Comparison of ENCODE assay signal across 8 mouse cellular contexts in the genomic region with DNA sequence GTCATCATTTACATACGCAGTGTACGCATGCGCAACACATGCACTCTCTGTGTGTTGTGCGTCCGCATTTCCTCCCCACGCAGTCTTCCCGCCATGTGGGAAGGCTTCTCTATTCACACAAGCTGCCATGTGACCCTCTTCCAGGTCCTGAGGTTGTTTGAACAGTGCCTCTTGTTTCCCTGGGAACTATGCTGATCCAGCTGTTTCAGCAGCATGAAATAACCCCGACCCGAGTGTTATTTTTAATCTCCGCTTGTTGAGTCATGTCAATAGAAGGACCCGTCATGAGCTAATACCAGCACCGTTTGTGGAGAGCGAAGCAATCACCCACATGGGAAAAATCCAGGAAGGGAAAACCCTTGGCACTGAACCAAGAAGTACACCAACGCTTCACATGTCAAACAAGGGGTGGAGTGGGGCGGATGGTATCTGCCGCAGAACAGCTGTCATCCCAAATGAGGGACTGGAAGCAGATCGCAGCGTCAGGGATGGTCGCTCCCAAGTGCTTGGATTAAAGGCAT. TPM values are rescaled to one million over a fixed set of nuclear protein-coding genes. Genes with fewer than 3 reads are reported as not detected.
DNase-seq lines count a peak whose midpoint lies in the region; ATAC-seq lines count a peak whose summit lies in the region.

No protein-coding gene starts in this region.

- peaks cover 6% of the 10 kb centered on the region; the same call in 1 of the 2 replicates for H3K4me1 ChIP-seq in forebrain, embryonic 15.5 days
- H3K4me1 ChIP-seq in forebrain, embryonic 11.5 days (replicated peaks; ENCODE audit: control insufficient read depth, insufficient read depth, low read length), result no peaks in the 10 kb centered on the region

- H3K27ac ChIP-seq in forebrain, embryonic 15.5 days (replicated peaks), result no peak overlapping the region
- H3K27ac ChIP-seq in forebrain, embryonic 11.5 days (ENCODE audit: low read depth, low read length), result no peak overlapping the region

- DNase-seq in forebrain, embryonic 11.5 days (ENCODE audit: low spot score), result no peak
- DNase-seq in fat pad, adult 2 months (ENCODE audit: extremely low read depth, low read depth, low spot score), result peak; percentile 68
- peak; percentile 72 for DNase-seq in heart, postnatal 4 days
- peak; percentile 59 to 82 for DNase-seq in layer of hippocampus, postnatal 14 days (ENCODE audit: low spot score in 2 of 2)
- DNase-seq in lung, postnatal 14 days, result peak; percentile 43
- no peak for DNase-seq in spleen, postnatal 14 days (ENCODE audit: low spot score in 2 of 2)
- no peak for DNase-seq in T-cell, adult 2 months (ENCODE audit: low spot score)

- 0 out of 2 replicates have a peak, but pooled peaks have one; percentile 13 for ATAC-seq in forebrain, embryonic 15.5 days (replicated peaks)
- no peak for ATAC-seq in forebrain, embryonic 11.5 days (replicated peaks; ENCODE audit: low FRiP score)

- no peak overlapping the region for H3K9ac ChIP-seq in forebrain, embryonic 15.5 days (replicated peaks)
- H3K9ac ChIP-seq in forebrain, embryonic 11.5 days (ENCODE audit: low read length), result no peak overlapping the region

- no peaks in the 10 kb centered on the region for H3K27me3 ChIP-seq in forebrain, embryonic 15.5 days
- H3K27me3 ChIP-seq in forebrain, embryonic 11.5 days (ENCODE audit: control insufficient read depth, insufficient read depth, low read length), result no peaks in the 10 kb centered on the region

- H3K4me2 ChIP-seq in forebrain, embryonic 15.5 days (replicated peaks), result no peak overlapping the region
- no peak overlapping the region for H3K4me2 ChIP-seq in forebrain, embryonic 11.5 days (ENCODE audit: low read depth, low read length, severe bottlenecking)

- no peak overlapping the region for H3K4me3 ChIP-seq in forebrain, embryonic 15.5 days
- H3K4me3 ChIP-seq in forebrain, embryonic 11.5 days (ENCODE audit: low read depth, low read length), result no peak overlapping the region

- H3K36me3 ChIP-seq in forebrain, embryonic 15.5 days, result no peaks in the 10 kb centered on the region
- no peaks in the 10 kb centered on the region for H3K36me3 ChIP-seq in forebrain, embryonic 11.5 days (ENCODE audit: control insufficient read depth, insufficient read depth, low read length)

- WGBS in forebrain, embryonic 15.5 days, result 65% methylated on average over 19 of the region's 19 CpGs
- 86% methylated on average over 19 of the region's 19 CpGs for WGBS in forebrain, embryonic 11.5 days

- no peaks in the 10 kb centered on the region for H3K9me3 ChIP-seq in forebrain, embryonic 15.5 days
- no peaks in the 10 kb centered on the region for H3K9me3 ChIP-seq in forebrain, embryonic 11.5 days (ENCODE audit: control insufficient read depth, low read length)

RNA-seq across cellular contexts. Expression of gene Cmtm7, which starts 23.6 kb away (rescaled TPM):
- 15.2 and 18.1 TPM in 2 replicates for polyA plus RNA-seq in forebrain, embryonic 15.5 days (2015; fragmentation: Nextera tagmentation; extraction: Ambion mirVana)
- polyA plus RNA-seq in forebrain, embryonic 11.5 days (2014; fragmentation: Nextera tagmentation; extraction: Ambion mirVana), result 50.6 and 63.5 TPM in 2 replicates
- total RNA-seq in heart, postnatal 4 days (2021), result 10 to 100 TPM; 44.0 to 47.2 TPM
- 1 to 10 TPM; 7.4 to 8.3 TPM for total RNA-seq in layer of hippocampus, postnatal 14 days (2021)

RNA-seq across cellular contexts. Expression of gene Cmtm8, which starts 38.7 kb away (rescaled TPM):
- 7.9 and 8.4 TPM in 2 replicates for polyA plus RNA-seq in forebrain, embryonic 15.5 days (2015; fragmentation: Nextera tagmentation; extraction: Ambion mirVana)
- polyA plus RNA-seq in forebrain, embryonic 11.5 days (2014; fragmentation: Nextera tagmentation; extraction: Ambion mirVana), result 19.1 and 21.2 TPM in 2 replicates
- 1 to 10 TPM; 8.7 to 9.8 TPM for total RNA-seq in heart, postnatal 4 days (2021)
- total RNA-seq in layer of hippocampus, postnatal 14 days (2021), result 1 to 10 TPM; 3.7 to 3.8 TPM

Comparison
In these comparisons a context has a peak if more than half of its experiments do, and no peak if none do; other contexts are left out.
1. DNase-seq: peak in fat pad, adult 2 months (single experiment), heart, postnatal 4 days (single experiment), layer of hippocampus, postnatal 14 days (2 of 2) and lung, postnatal 14 days (single experiment); none in forebrain, embryonic 11.5 days (single experiment), spleen, postnatal 14 days (0 of 2) and T-cell, adult 2 months (single experiment).
2. RNA of gene Cmtm7, which starts 23.6 kb away (total RNA-seq): 44.0 to 47.2 TPM in heart, postnatal 4 days; 7.4 to 8.3 TPM in layer of hippocampus, postnatal 14 days; every median in the first group is over 4 times any median in the second.